Mouse (Mus musculus) right cerebral cortex, postnatal 4 days (tissue): Measurements from ENCODE around the gene Gpr34.

ENCODE experiments used
- DNase-seq: peaks from one replicate; pipeline ENCODE4 v3.0.0-alpha.2; 2022

Gene Gpr34

GRCm38 (mm10) chrX:13631599-13632283 lies at the start of gene Gpr34:
Gene Gpr34, plus strand, starts transcription at chrX:13632089.
- DNase-seq: no peak

- no peak for DNase-seq
These were observed 32.5 kb upstream of the Gpr34 start for GRCm38 (mm10) chrX:13599373-13599772.

- DNase-seq: no peak
These were observed 31.9 kb upstream of the Gpr34 start for GRCm38 (mm10) chrX:13599966-13600365.

DNA sequence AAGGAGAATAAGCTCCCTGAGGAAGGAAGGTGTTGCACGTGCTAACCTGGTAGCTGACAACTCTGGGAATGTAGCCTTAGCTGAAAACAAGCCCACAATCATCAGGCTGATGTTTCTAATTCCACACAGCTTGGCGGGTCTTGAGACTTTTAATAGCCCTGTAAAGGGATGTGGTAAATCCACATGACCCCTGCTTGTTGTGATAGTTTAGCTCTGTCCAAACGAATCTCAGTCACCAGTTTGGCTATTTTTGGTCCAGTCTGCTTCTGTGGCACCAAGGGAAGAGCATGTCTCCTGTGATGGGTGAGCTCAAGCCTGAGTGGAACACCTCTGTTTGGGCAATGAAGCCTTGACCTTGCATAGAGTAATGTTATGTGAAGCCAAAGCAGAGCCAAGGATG lies 25.1 kb upstream of the Gpr34 start:
- no peak for DNase-seq

- no peak for DNase-seq
These were observed 24.1 kb upstream of the Gpr34 start for GRCm38 (mm10) chrX:13607752-13608151.

DNA sequence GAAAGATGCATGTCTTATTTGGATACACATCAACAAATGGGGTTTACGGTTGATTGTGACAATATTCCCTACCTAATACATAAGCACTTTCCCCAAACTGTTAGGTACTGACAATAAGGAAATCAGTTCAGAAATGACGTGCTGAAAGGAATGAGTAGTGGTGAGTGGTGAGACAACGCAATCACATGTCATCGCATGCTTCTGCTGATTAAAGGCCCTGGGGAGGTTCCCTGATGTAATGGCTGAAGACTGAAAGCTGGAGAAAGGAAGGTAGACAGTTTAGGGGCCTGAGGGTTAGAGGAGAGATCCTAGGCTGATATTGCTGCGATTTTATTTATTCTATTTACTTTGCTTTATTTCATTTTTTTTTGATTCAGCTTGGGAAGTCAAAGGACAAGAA lies 20.8 kb upstream of the Gpr34 start:
- no peak for DNase-seq

- DNase-seq: no peak
These were observed 19.8 kb upstream of the Gpr34 start for GRCm38 (mm10) chrX:13612115-13612514.

DNA sequence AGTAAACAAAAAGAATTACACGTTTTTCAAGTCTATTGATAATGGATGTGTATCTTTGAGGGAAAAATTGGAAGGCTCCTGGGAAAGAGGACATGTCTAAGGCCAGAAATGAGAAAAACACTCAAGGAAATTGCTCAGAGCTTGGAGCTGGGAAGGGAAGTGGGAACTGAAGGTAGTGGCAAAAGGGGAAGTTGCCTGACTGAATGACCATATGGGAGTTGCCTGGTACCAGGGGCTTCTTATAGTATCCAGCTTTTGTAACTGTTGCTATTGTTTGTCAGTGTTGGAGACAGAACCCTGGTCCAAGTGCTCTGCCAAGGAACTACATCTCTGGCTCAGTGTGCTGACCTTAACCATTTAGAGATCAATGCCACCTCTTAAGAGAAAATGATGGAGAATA lies 15.2 kb upstream of the Gpr34 start:
- no peak for DNase-seq

DNA sequence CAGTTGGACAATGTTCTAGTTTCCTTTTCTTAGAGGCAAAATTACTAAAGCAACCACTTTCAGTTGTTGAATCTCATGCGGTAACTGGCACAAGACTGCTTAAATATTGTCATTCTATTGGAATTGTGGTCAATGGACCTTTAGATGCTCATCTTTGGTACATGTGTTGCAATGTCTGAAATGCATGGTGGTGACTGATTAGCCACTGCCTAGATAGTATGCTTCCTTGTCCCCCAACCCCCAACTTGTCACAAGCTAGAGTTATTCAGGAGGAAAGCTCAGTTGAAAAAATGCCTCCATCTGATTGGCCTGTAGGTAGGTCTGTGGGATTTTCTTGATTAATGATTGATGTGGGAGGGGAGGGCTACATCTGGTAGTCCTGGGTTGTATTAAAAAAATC lies 14.6 kb upstream of the Gpr34 start:
- no peak for DNase-seq

- no peak for DNase-seq
These were observed 13.4 kb upstream of the Gpr34 start for GRCm38 (mm10) chrX:13618476-13618875.

DNA sequence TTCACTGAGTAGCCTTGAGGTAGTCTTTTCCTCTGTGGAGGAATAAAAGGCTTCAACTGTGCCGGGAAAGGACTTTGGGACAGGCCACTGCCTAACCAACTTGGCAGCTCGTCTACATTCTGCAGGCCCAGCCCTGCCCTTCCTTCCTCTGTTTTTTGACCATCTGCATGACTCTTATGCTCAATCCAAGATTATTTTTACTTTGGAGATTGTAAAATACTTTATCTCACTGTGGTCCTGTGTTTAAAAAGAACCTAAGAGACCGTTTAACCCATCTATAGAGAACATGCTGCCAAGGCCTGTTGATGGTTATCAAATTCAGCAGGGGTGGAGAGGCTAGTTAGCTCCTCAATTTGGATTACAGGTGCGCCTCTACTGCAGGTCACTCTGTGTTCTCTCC lies 10.4 kb upstream of the Gpr34 start:
- no peak for DNase-seq

DNA sequence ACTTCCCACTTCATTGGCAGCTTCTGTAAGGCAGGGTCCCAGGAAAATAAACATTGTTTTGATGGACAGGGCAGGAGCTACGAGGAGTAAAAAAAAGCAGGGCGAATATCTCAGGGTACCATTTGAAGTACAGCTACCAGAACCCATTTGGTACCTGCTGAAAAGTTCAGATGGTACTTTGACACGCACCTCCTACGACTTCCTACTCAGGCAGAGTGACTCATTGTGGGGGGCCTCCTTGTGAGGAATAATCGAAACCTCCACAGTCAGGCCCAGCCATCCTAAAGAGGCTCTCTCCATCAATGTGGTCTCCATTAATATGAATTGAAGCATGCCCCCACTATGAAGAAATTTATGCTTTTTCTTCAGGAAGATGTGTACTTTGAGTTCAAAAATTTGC lies 9.2 kb upstream of the Gpr34 start:
- DNase-seq: no peak

DNA sequence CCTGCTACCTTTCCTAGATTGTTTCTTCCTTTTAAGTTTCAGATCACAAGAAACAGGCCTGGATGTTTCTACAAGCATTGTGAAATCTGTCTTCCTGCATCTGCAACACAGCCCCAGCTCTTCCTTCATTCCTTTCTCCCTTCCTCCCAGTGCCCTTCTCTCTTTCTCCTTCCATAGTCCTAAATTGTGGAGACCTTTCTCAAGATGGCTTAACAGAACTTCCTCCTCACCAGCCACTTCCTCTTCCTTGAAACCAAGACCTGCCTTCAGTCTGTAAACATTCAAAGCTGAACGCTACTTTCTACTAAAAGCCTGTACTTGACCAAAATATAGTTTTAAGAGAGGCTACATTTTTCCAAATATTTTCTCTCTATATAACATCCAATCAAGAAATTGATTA lies 4.5 kb downstream of the Gpr34 start:
- DNase-seq: no peak

GRCm38 (mm10) chrX:13638894-13639293 lies 7.0 kb downstream of the Gpr34 start:
- DNase-seq: no peak

DNA sequence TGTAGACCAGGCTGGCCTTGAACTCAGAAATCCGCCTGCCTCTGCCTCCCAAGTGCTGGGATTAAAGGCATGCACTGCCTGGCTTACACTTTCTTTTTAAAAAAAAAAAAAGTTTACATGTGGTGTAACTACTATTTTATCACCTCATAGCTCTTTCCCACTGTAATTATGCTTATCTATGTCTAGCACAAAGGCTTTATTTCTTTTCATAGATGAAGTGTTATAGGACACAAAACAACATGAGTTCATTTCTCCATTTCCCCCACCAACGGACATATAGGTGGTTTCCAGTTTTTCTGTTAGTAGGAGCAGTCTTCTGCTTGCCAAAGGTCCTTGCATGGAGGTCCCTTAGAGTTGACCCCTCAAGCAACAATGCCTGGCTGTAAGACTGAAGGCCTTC lies 20.0 kb downstream of the Gpr34 start:
- DNase-seq: no peak

DNA sequence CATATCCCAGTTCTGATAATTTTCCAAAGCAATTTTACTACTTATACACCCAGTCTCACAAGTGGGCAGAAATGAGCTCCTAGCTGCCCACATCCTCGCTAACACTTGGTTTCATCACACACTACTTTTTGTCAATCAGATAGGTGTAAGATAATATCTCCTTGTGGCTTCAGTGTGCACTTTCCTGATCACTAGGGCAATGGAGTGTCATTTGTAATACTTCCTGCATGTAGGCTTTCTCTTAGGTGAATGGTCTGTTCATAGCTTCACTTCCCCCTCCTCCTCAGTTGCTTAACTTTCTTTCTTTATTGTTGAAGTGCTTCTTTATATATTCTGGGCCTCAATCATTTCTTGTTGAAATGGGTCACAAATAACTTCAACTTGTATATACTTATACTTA lies 20.4 kb downstream of the Gpr34 start:
- DNase-seq: no peak

GRCm38 (mm10) chrX:13655005-13655421 lies 23.1 kb downstream of the Gpr34 start:
- no peak for DNase-seq

DNA sequence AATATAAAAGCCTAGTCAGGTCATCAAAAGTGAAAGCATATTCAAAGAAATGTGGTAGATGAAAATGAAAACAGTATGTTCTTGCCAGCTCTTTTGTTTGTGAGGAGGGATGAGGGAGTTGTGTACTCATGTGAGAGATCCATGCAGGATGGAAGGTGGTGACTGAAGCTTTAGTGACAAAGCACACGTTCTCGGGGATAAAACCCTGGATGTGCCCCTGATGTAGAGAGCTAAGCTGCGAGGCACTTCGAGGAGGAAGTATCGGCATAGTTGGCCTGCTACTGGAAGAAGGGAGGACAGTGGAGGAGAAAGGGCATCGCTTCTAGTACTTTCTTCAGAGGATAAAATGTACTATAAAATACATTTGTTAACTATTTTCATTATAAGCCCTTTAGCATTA lies 24.0 kb downstream of the Gpr34 start:
- no peak for DNase-seq

DNA sequence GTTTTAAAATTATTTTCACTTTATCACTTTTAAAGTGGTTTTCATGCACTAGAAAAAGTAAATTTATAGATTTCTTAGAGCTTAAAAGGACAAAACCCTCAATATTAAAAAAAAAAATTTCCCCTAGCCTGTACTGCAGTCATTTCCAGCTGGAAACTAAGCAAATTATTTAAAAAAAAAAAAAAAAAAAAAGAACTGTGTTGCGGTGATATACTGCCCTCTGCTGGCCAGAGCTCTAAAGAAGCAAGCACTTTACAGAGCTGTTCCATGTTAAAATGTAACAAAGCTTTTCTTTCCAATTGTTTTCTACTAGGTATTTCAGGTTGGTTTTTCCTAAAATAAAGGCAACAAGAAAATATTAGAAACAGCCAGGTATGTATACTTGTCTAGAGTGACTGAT lies 24.8 kb downstream of the Gpr34 start:
- peak; percentile 72 for DNase-seq

DNA sequence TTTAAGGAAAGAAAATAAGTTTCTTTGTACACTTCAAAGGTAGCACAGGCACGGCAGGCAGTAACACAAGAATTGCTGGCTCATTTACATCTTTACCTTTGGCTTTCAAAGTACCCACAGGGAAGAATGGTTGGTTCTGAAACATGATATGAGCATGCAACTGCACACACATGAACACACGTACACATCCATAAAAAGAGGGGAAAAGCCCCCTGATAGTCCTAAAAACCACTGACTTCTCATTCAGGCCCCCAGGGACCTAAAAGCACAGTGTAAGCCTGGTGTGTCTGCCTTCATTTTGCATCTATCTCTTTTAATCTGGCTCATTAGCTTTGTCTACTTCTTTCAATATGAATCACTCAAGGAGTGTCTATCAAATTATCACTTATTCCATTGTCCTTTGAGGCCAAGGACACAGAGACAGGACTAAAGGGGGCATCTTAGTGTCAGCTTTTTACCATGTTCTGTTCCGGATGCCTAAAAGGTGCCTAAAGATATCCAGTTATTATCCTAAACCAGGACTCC lies 26.8 kb downstream of the Gpr34 start:
- DNase-seq: no peak

DNA sequence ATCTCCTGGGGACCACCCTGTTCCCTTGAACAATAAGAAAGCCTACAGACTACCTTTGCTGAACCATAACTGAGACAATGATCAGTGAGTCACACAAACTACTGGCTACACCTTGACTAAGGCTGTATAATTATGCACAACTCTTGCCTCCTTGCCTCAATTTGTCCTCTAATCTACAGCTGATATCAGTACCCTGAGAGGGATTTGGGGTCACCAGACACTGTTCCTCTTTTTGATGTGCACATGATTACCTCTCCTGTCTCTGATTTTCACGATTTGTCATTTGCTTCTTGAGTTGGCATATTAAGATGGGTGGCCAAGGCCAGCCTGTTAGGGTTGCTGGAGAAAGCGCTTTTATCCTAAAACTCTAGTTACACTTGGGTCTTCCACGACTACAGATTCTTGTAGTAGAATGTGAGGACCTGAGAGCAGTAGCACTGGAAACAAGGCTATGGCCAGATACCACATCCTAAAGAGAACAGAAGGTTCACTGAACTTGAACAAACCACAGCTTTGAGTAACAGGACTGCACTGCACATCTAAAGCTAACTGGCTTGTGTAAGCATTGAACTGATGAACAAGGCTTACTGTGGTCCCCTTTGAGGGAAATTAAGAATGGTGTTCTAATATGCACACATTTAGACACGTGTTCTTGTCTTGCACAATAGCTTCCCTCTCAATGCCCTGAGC lies 27.5 kb downstream of the Gpr34 start:
- DNase-seq: no peak

GRCm38 (mm10) chrX:13661063-13661462 lies 29.2 kb downstream of the Gpr34 start, which contains the start of gene Gpr82:
Gene Gpr82, plus strand, starts transcription at chrX:13661363.
- no peak for DNase-seq

DNA sequence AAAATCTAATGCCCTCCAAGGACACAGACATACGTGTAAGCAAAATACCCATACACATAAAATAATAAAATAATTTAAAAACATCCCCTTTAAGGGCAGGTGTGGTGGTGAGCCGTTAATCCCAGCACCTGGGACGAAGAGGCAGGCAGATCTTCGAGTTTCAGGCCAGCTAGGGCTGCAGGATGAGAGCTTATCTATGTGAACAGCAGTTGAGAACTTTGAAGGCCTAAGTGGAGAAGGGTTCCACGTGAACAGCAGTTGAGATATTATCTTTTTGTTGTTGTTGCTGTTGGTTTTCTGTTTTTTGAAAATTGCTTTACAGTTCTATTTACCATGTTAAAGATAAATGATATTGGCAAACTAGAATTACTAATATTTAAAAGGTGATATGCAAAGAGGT lies 37.0 kb downstream of the Gpr34 start:
- no peak for DNase-seq

GRCm38 (mm10) chrX:13670342-13670741 lies 38.5 kb downstream of the Gpr34 start:
- DNase-seq: no peak

- DNase-seq: no peak
These were observed 41.1 kb downstream of the Gpr34 start for GRCm38 (mm10) chrX:13673001-13673400.
